Mouse (Mus musculus) stomach, postnatal 0 days (tissue): ENCODE measurements around the gene Myo6. TPM values are rescaled to one million over a fixed set of nuclear protein-coding genes. Genes with fewer than 3 reads are reported as not detected.
A peak's percentile ranks its signal among the peaks of the same experiment; 100 is the strongest.

Experiments used
- ATAC-seq: fragments of 200-750 bp; cut with Nextera tagmentation; 2 replicates; pipeline ENCODE4 v1.8.0; 2017; ENCODE audit not compliant: low FRiP score, low TSS enrichment
- DNase-seq: peaks from one replicate; pipeline ENCODE4 v3.0.0-alpha.2; 2016; ENCODE audit warnings: low spot score
- H3K27ac ChIP-seq: fragments of 300-500 bp; sonication (generic); replicated peaks from 2 replicates; pipeline ENCODE4 v1.5.1; 2014; ENCODE audit warnings: mild to moderate bottlenecking, control low read depth
- H3K27me3 ChIP-seq: fragments of 300-500 bp; sonication (generic); 2 replicates; pipeline ENCODE4 v1.6.1; 2014; ENCODE audit warnings: low read length; ENCODE audit not compliant: control insufficient read depth, insufficient read depth
- H3K36me3 ChIP-seq: fragments of 300-500 bp; sonication (generic); 2 replicates; pipeline ENCODE4 v1.6.1; 2014; ENCODE audit warnings: low read length, mixed read lengths; ENCODE audit not compliant: control insufficient read depth, insufficient read depth
- H3K4me1 ChIP-seq: fragments of 300-500 bp; sonication (generic); replicated peaks from 2 replicates; pipeline ENCODE4 v1.6.1; 2014; ENCODE audit warnings: antibody characterized with exemption; ENCODE audit not compliant: control insufficient read depth, insufficient read depth
- H3K4me2 ChIP-seq: fragments of 300-500 bp; sonication (generic); replicated peaks from 2 replicates; pipeline ENCODE4 v1.6.1; 2014; ENCODE audit warnings: low read depth, mild to moderate bottlenecking, control low read depth, moderate library complexity
- H3K4me3 ChIP-seq: fragments of 300-500 bp; sonication (generic); 2 replicates; pipeline ENCODE4 v1.5.1; 2014; ENCODE audit warnings: low read depth, low read length, control low read depth
- H3K9ac ChIP-seq: fragments of 300-500 bp; sonication (generic); 2 replicates; pipeline ENCODE4 v1.6.1; 2014; ENCODE audit warnings: mild to moderate bottlenecking, low read length, control low read depth, mixed read lengths
- H3K9me3 ChIP-seq: fragments of 300-500 bp; sonication (generic); 2 replicates; pipeline ENCODE4 v1.6.1; 2016; ENCODE audit warnings: low read length; ENCODE audit not compliant: control insufficient read depth
- CTCF ChIP-seq: IDR thresholded peaks from 2 replicates; pipeline ENCODE4 v1.5.1; 2016; ENCODE audit warnings: antibody characterized with exemption, low read depth, mild to moderate bottlenecking, moderate library complexity
- EP300 ChIP-seq: optimal IDR thresholded peaks from 2 replicates; pipeline ENCODE3; 2016; ENCODE audit warnings: antibody characterized with exemption
- WGBS: fragments of 180-500 bp; shearing (Covaris S2); extraction: QIAGEN DNeasy Blood & Tissue Kit; methylation state at CpG from one replicate; pipeline ENCODE4 v1.1.7; 2014; 5-methylcytosine and 5-hydroxymethylcytosine counted together
- polyA plus RNA-seq: library from polyadenylated mRNA; unstranded; fragments of >200 nt; fragmentation: Nextera tagmentation; extraction: Ambion mirVana; gene quantifications from 2 replicates; pipeline ENCODE4 v1.2.1, GENCODE M21; 2015

Myo6 gene
- polyA plus RNA-seq = 27.2 and 31.8 TPM in 2 replicates

DNA sequence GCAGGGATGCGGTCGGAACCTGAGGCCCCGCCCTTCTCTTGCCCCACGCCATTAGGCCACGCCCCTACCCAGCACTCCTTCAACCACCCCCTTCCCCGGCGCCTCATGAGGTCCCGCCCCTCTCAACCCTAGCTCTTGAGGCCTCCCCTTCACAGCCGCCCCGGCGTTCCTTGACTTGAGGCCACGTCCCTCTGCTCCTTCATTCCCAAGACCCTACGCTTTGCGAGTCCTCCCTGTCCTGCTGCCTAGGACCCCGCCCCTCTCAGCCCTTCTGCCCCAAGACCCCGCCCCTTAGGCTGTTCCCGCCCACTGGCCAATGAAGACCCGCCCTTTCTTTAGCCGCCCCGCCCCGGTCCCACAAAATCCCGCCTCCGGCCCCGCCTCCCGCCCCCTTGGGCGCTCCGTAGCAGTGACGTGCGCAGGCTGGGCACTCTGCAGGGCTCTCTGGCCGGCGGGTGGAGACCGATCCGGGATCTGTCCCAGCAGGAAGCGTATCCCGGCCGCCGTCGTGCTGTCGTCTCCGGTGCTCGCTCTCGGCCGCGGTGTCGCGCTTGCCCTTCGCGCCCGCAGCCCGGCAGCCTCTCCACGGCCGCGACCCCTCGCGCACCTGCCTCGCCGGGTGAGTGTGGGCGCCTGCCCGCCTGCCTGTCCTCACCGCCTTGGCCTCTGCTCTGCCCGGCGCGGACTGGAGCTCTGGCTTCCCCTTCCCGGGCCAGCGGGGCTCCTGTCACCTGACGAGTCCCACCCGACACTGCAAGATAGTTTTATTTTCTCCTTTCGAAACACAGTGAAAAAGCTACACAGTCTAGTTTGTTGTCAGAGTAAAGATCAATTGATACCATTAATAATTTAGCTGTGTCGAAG lies at the start of gene Myo6:
TSS of gene Myo6 (plus strand) at position 421 of the 864 bp plus-strand sequence.
- Histone ChIP-seq H3K4me2 (peak within 1 kb of the TSS; percentile 64), H3K9me3 (no peaks in the 10 kb centered on the region), H3K27ac (peak within 1 kb of the TSS; percentile 98), H3K9ac (peak within 1 kb of the TSS; percentile 94), H3K4me1 (no peaks in the 10 kb centered on the region), H3K27me3 (no peaks in the 10 kb centered on the region), H3K4me3 (peak within 1 kb of the TSS; percentile 94), H3K36me3 (no peaks in the 10 kb centered on the region)
- DNase-seq (peak; percentile 98), ATAC-seq (peak; percentile 98)
- TF ChIP-seq EP300 (no peak), CTCF (no peak; the same call in 1 of the 2 replicates)
- 1% methylated on average over 66 of the region's 69 CpGs for WGBS

DNA sequence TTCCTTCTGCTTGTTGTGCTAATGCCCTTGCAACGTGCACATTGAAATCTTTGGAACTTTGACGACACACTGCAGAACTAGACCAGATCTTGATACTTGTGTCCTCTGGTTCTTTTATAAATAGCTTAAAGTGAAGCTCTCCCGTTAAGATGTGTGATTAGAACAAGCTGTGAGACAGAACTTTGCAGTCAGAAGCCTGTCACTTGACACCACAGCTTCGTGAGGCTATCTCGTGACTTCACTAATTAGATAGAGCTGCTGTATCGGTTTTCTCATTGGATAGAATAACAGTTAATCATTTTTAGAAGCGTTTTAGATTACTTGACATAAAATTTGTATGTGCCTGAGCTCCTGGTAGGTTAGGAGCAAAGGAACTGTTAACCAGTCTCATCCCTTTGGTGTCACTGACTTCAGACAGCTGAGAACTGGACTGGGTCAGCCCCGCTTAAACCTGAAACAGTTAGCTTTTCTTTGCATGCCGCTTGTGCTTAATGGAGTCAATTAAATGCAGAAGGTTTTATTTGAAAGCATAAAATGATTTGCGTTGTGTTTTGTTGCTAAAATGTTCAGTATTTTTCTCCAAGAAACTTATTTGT lies 18.7 kb upstream of the Myo6 start:
- H3K4me1 ChIP-seq = no peaks in the 10 kb centered on the region
- ATAC-seq (no peak), DNase-seq (no peak)
- H3K36me3 ChIP-seq = peaks cover 9% of the 10 kb centered on the region; the same call in 1 of the 2 replicates
- no peak overlapping the region for H3K27ac ChIP-seq
- no peak overlapping the region for H3K4me2 ChIP-seq
- H3K9ac ChIP-seq = no peak overlapping the region
- no peaks in the 10 kb centered on the region for H3K9me3 ChIP-seq
- WGBS = 79% methylated on average over 10 of the region's 10 CpGs
- TF ChIP-seq EP300 = no peak
- no peak for TF ChIP-seq CTCF
- H3K27me3 ChIP-seq = no peaks in the 10 kb centered on the region
- no peak overlapping the region for H3K4me3 ChIP-seq

DNA sequence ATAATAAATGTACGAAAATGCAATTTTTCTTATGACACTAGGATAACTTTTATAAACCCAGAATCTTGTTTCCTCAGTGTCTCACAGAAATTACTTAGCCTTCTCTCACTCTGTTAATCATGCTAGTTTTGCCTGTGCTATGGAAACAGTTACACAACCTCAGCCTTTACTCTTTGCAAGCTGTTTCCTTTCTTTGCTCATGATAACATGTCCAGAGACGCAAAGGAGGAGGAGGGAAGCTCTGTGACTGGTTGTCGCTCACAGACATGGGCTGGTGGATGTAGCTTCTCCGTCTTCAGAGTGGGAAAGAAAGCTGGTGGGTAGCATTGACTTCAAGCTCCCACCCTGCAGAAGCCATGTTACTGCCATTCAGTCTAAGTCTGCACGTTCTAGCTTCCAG lies 15.2 kb upstream of the Myo6 start:
- H3K27me3 ChIP-seq = no peaks in the 10 kb centered on the region
- 0 out of 2 replicates have a peak, but pooled peaks have one; percentile 58 for ATAC-seq
- H3K4me1 ChIP-seq = no peaks in the 10 kb centered on the region
- H3K36me3 ChIP-seq = no peaks in the 10 kb centered on the region; the same call in 1 of the 2 replicates
- WGBS = 70% methylated on average over 5 of the region's 5 CpGs
- H3K27ac ChIP-seq = no peak overlapping the region
- H3K9me3 ChIP-seq = no peaks in the 10 kb centered on the region
- no peak overlapping the region for H3K9ac ChIP-seq
- H3K4me2 ChIP-seq = no peak overlapping the region
- TF ChIP-seq CTCF (no peak), EP300 (no peak)
- H3K4me3 ChIP-seq = no peak overlapping the region
- DNase-seq = no peak

DNA sequence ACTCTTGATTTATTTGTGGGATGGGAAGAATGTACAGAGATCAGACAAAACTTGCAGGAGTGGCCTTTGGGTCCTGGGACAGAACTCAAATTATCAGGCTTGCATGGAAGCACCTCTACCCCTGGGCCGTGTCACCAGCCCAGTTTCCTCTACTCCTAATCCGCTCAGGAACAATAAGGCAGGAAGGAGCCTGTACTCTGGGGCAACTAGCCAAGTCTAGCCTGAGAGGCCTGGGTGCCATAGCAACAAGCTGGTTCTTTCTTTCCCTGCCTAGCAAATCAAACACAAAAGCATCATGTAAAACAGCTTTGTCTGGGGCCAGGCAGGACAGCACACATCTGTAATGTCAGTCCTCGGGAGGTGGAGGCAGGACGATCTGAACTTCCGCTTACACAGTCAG lies 9.6 kb upstream of the Myo6 start:
- Histone ChIP-seq H3K4me2 (no peak overlapping the region), H3K27me3 (no peaks in the 10 kb centered on the region), H3K36me3 (no peaks in the 10 kb centered on the region), H3K4me1 (no peaks in the 10 kb centered on the region), H3K9ac (no peak overlapping the region), H3K9me3 (no peaks in the 10 kb centered on the region), H3K27ac (no peak overlapping the region), H3K4me3 (no peak overlapping the region)
- TF ChIP-seq EP300 = no peak
- ATAC-seq = peak; percentile 56
- DNase-seq = peak; percentile 62
- WGBS = 50% methylated on average over 5 of the region's 5 CpGs

DNA sequence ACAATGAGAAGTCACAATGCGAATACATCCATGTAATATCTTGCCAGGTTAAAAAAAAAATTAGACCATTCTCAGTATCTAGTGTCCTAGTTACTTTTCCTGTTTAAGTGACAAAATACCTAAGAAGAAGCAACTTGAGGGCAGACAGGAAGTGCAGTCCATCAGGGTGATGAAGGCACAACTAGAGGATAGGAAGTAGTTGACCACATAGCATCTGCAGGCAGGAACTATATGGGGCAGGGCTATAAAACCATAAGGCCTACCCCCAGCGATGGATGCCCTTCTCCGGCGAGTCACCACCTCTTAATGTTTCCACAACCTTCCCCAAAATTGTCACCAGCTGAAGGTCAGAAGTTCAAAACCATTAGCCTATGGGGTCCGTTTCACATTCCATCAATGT lies 8.1 kb upstream of the Myo6 start:
- Histone ChIP-seq H3K9me3 (no peaks in the 10 kb centered on the region), H3K27me3 (no peaks in the 10 kb centered on the region), H3K4me2 (no peak overlapping the region), H3K4me1 (no peaks in the 10 kb centered on the region), H3K27ac (no peak overlapping the region), H3K4me3 (no peak overlapping the region), H3K9ac (no peak overlapping the region), H3K36me3 (no peaks in the 10 kb centered on the region)
- no peak for ATAC-seq
- 80% methylated on average over 5 of the region's 5 CpGs for WGBS
- no peak for DNase-seq
- TF ChIP-seq CTCF = no peak
- TF ChIP-seq EP300 = no peak
